Mouse (Mus musculus) spleen, adult 2 months (tissue): ENCODE data around the gene Hbs1l.

Source experiments
- CTCF ChIP-seq: fragments of 200-500 bp; IDR thresholded peaks from 2 replicates; pipeline ENCODE4 v1.5.1; 2011; ENCODE audit warnings: mild to moderate bottlenecking, inconsistent platforms; ENCODE audit not compliant: insufficient read depth, insufficient read length, insufficient replicate concordance; ENCODE audit errors: extremely low read depth
- POLR2A ChIP-seq: fragments of 200-500 bp; IDR thresholded peaks from 2 replicates; pipeline ENCODE4 v1.6.1; 2011; ENCODE audit warnings: low read depth, low read length, inconsistent platforms

- no peak for TF ChIP-seq POLR2A
- no peak for TF ChIP-seq CTCF
Measured at GRCm38 (mm10) chr10:21318250-21318649, 22.5 kb downstream of the Hbs1l start.
